Mouse (Mus musculus) urinary bladder, adult 18-20 months (tissue): ENCODE results near the gene Psmb3.
A peak's percentile ranks its signal among the peaks of the same experiment; 100 is the strongest.
"Not testable (repeated sequence)": the region's sequence is repeated elsewhere in the genome, so short reads cannot be mapped to it uniquely, and the experiment has no call there.

ENCODE experiments used
- DNase-seq, 2 experiments: peaks; one replicate each; pipeline ENCODE4 v3.0.0; 2022; ENCODE audit warnings: low spot score in 2 of 2, mixed read lengths in 2 of 2

Gene Psmb3

DNA sequence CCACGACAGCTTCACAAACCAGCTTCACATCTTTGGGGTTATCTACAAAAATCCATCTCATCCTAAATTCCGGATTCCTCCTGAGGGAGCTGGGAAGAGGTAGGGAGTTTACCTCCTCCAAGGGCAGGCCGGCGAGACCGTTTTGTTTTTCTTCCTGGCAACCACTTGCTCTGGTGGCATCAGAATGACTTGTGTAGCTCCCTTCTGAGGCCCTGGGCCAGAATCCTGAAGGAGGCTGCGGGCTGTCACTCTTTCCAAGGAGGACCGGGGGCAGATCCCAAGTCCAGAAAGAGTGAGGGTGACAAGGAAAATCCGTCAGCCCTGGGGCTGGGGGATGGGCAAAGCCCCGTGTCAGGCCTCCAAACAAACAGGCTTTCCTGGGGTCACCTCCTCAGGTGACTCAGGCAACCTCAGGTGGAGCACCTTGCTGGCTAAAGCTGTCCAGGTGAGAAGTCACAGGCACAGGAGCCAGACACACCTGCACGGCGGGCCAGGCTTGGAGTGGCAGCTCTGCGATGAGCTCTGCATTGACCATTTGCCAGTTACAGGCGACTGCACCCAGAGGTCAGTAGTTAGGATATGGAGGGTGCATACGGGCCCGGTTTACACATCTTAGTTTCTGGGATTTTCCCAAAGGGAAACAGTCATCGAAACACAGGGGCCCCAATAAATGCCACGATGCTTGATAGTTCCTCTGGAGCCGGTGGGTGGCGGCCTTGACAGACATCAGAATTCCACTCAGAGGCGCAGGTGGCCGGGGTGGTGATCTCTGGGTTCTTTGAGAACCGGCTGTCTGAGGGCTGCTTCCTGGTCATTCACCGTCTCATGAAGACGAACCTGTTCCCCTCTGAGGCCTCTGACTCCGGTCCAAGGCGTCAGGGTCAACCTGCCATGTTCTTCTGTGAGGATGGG is 14.4 kb downstream of the Psmb3 start:
- no peak for DNase-seq

DNA sequence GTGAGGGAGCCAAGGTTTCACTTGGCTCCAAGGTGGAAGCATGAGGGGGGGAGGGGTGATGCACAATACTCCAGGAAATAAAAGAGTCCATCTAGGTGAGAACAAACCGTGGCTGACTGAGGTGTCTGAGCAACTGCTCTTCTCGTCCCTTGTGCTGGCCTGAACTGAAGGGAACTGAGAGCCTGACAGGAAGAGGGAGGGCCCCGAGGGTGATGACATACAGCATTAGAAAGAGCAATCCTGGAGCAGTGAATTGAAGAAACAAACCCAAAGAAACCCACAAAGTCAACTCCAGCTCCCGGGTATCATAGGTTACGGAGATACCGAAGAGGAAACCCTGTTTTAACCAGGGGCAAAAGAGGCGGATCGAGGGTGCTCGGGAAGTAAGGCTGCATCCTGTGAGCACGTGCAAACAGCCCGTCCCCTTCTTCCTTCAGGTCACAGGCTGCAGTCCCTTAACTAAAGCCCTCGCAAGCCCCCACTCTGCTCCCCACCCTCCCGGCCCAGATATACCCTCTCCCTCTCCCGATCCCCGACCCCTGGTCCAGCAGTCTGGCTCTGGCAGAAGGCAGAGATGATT is 15.2 kb downstream of the Psmb3 start:
- no peak for DNase-seq

GRCm38 (mm10) chr11:97719041-97719440 is 15.8 kb downstream of the Psmb3 start:
- DNase-seq: no peak

DNA sequence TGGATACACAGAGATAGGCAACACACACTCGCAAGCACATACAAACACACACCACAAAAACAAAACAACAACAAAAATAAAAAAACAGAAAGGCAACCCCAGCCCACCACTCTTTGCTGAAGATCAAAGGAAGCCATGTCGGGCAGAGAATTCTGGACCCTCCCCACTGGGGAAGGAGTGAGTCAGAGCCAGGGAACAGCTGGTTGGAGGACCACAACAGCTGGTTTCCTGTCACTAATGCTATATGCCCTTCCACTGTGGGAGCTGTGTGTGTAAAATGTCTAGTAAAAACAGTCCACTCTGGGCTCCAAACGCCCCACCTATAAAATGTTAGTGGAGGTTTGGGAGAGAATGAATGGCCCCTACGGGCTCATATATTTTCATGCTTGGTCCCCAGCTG is 18.1 kb downstream of the Psmb3 start:
- DNase-seq: no peak

DNA sequence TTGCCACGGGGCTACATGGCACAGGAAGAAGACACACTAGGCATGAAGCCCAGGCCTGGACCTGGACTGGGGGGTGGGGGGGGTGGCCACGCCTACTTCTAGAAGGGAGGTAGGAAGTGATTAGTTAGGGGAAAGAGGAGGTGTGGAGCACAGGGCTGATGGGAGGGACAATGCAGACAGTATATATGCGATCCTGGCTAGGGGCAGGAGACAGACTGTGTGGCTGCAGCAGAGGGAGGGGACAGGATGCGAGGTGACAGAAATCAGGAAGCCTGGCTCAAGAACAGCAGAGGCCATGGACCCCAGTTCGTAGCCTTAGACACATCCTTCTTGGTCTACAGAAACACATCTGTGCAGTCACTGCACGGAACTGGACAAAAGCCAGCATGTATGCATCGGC is 20.5 kb downstream of the Psmb3 start:
- no peak for DNase-seq

DNA sequence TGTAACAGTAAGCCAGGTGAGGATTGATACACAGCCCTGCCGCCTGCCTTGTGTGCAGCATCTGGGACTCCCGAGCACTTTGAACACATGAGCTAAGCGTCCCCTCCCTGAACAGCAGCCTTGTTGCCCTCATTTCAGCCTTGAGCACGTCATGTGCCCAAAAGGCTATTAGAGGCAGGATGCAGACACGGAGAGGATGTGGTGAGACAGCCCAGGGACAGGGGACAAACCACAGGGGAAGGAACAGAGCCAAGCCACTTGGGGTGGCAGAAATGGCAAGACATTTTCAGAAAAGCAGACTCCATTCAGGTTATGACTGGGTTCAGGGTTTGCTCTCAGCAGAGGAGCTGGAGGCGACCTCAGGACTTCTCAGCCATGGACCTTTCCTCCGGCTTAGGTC is 25.1 kb downstream of the Psmb3 start:
- no peak for DNase-seq

- DNase-seq: no peak
Observed at GRCm38 (mm10) chr11:97728730-97729129, 25.5 kb downstream of the Psmb3 start.

GRCm38 (mm10) chr11:97733689-97734088 is 30.5 kb downstream of the Psmb3 start:
- no peak for DNase-seq

- DNase-seq: not testable (repeated sequence)
Observed at GRCm38 (mm10) chr11:97734810-97735209, 31.6 kb downstream of the Psmb3 start.

DNA sequence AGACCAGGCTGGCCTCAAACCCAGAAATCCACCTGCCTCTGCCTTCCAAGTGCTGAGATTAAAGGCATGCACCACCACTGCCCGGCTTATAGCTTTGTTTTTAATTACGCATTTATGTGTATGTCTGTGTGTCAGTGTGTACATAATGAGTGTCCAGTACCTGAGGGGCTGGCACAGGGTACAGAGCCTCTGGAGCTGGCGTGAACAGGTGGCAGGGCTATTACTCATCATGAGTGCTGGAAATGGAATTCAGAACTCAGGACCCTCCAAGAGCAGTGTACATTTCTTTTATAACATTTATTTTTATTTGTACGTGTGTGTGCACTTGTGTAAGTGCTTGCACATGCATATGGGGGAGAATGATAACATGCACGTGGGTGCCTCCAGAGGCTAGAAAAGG is 33.4 kb downstream of the Psmb3 start:
- DNase-seq: no peak

GRCm38 (mm10) chr11:97737600-97737999 is 34.4 kb downstream of the Psmb3 start:
- DNase-seq: no peak

DNA sequence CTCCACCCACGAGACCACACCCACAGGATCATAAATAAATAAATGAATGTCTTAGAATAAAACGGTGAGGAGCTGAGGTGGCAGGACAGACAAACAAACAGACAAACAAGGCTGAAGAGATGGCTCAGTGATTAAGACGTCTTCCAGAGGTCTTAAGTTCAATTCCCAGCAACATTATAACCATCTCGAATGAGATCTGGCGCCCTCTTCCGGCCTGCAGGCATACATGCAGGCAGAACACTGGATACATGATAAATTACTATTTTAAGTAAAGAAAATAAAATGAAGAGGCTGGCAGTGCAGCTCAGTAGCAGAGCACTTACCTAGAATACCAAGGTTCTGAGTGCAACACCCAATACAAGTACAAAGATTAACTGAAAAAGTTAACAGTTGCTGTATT is 35.5 kb downstream of the Psmb3 start:
- DNase-seq: no peak

DNA sequence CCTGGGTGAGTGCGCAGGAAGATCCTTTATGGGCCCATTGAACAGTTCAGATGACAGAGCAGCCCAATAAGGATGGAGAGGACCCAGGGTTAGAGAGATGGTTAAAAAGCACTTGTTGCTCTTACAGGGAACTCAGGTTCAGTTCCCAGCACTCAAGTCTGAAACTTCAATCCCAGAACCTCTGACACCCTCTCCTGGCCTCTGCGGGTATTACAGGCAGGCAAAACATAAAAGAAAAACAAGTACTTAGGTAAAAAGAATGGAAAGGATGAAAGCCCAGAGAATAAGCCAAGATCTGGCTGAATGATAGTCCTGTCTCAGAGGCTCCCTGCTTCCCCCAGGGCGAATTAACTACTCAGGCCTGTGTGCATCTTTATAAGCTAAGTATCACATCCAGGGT is 36.0 kb downstream of the Psmb3 start:
- DNase-seq: no peak

- no peak for DNase-seq
Observed at GRCm38 (mm10) chr11:97740190-97740589, 37.0 kb downstream of the Psmb3 start.

DNA sequence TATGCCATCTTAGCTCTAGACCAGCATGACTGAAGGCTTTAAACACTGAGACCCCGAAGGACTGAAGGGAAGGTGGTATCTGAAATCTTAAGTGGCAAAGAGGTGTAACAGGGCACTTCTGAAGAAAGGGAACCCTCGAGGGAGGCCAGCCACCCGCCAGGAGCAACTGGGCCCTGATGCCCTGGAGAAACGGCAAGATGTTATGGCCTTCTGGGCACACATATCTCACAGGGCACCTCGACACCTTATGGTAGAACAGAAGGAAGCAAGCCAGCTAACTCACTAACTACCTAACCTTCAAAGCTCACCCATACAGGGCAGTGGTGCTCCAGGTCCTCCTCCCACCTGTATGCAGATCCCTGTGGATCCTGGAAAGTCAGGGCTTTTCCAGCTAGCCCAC is 39.0 kb downstream of the Psmb3 start:
- DNase-seq: no peak

DNA sequence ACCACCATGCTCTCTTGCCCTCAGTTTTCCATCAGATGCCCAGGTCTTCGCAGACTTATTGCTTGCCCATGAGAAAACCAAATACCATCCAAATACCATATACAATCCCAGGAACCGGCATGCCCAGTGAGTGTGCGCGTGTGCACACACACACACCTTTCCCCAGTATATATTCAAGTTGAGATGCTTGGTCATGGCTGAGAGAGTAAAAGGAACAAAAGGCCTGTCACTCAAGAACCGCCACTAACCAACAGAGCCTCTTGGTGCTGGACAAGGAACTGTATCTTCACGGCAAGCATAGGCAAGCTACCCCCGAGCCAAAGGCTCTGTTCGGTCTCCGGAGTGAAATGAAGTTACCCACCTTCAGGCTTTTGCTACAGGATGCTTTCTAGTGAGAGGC is 39.4 kb downstream of the Psmb3 start:
- no peak for DNase-seq

DNA sequence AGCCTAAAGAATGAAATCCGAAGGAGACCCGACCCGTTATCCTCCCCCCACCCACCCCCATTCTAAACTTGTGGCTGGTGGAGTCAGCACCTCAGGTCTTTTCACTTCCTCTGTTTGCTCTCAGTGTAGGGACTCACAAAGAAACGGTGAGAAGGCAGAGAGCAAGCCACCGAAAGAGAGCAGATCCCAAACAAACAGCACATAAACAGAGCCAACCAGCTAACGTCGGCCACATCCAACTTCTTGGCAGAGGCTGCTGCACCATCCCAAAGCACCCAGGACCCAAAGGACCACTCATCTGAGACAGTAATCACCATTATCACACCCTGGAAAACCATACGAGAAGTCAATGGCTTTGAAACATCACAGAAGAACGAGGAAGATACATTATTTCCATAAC is 40.2 kb downstream of the Psmb3 start:
- no peak for DNase-seq

DNA sequence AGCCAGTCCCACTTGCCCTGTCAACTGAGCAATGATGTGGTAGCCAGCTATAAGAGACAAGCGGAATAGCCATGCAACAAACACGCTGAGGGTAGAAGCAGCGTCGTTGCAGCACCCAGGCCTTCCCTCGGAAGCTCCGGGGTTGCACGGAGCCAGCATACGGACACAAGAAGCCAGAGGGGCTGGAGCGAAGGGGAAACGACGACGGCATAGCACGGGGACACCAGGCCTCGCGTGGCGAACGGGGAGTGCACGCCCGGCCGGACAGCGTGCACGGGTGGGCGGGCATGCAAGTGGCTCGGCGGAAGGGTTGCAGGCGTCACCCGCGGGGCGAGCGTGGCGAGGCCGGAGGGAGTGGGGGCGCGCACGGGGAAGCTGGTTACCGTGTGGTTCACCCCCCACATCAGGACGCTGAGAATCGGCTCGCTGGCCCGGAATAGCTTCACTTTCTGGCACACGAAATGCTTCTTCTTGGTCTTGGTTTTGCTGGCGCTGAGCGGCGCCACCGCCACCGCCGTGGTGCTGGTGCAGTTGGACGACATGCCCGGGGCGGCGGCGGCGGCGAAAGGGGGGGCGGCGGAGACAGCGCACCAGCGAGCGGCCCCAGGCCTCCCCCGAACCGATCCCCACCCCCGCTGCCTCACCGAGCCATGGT is 41.0 kb downstream of the Psmb3 start, which contains the start of gene Pip4k2b:
Gene Pip4k2b (minus strand): TSS at position 642 of the 655 bp plus-strand sequence.
- peak in 1 of 2 experiments; percentile 39 for DNase-seq

- DNase-seq: peak; percentile 97 to 100
Observed at GRCm38 (mm10) chr11:97744718-97745330, 41.6 kb downstream of the Psmb3 start.

GRCm38 (mm10) chr11:97745331-97745721 is 42.1 kb downstream of the Psmb3 start:
- no peak for DNase-seq

DNA sequence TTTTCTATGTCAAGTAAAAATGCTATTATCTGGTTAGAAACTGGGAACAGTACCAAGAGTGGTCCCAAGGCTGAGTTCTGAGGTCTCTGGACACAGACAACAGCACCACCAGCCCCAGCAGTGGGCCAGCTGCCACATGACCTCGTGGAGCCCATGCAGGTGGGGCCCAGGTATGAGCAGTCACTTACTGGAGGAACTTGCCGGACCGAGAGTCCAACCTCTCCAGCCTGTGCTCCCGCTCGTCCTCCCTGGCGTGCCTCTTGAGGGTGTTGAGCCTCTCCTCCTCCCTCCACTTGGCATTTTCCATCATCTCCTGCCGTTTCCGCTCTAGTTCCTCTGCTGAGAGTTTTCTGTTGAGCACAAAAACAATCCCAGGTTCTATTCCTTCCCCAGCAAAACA is 44.6 kb downstream of the Psmb3 start:
- DNase-seq: no peak

GRCm38 (mm10) chr11:97748496-97748895 is 45.3 kb downstream of the Psmb3 start:
- DNase-seq: no peak
